Mouse (Mus musculus): ENCODE measurements around the gene Pigo.
"Not testable (repeated sequence)": the region's sequence is repeated elsewhere in the genome, so short reads cannot be mapped to it uniquely, and the experiment has no call there.

Gene Pigo

GRCm38 (mm10) chr4:43002756-43003439 lies 22.7 kb downstream of the Pigo start:
- DNase-seq (ENCODE audit: low spot score in 2 of 2) = no peak

GRCm38 (mm10) chr4:43001272-43001671 lies 24.3 kb downstream of the Pigo start:
- no peak for DNase-seq (ENCODE audit: low spot score in 2 of 2)

GRCm38 (mm10) chr4:43000141-43000986 lies 25.3 kb downstream of the Pigo start, which contains the start of gene Vcp:
Vcp (minus strand) TSS chr4:43000507.
- DNase-seq (ENCODE audit: low spot score in 2 of 2) = peak; percentile 99

- peak; percentile 74 to 85 for DNase-seq (ENCODE audit: low spot score in 2 of 2)
Observed at GRCm38 (mm10) chr4:42999451-43000140, 26.0 kb downstream of the Pigo start.

- DNase-seq (ENCODE audit: low spot score in 2 of 2) = no peak
Observed at GRCm38 (mm10) chr4:42998022-42998421, 27.6 kb downstream of the Pigo start.

GRCm38 (mm10) chr4:42988296-42988695 lies 37.3 kb downstream of the Pigo start:
- no peak for DNase-seq (ENCODE audit: low spot score in 2 of 2)

- not testable (repeated sequence) for DNase-seq (ENCODE audit: low spot score in 2 of 2)
Observed at GRCm38 (mm10) chr4:42980467-42980866, 45.2 kb downstream of the Pigo start.

GRCm38 (mm10) chr4:42978062-42978461 lies 47.6 kb downstream of the Pigo start:
- no peak for DNase-seq (ENCODE audit: low spot score in 2 of 2)

GRCm38 (mm10) chr4:42973868-42974267 lies 51.8 kb downstream of the Pigo start:
- no peak for DNase-seq (ENCODE audit: low spot score in 2 of 2)

GRCm38 (mm10) chr4:42972952-42973351 lies 52.7 kb downstream of the Pigo start:
- DNase-seq (ENCODE audit: low spot score in 2 of 2) = no peak

GRCm38 (mm10) chr4:42969304-42969703 lies 56.3 kb downstream of the Pigo start, which contains the start of gene 1700022I11Rik:
1700022I11Rik (plus strand) TSS chr4:42969604.
- DNase-seq (ENCODE audit: low spot score in 2 of 2) = no peak

All from spleen, postnatal 4 days (tissue).